Mouse (Mus musculus): ENCODE measurements around the gene Alyref. TPM values are rescaled to one million over a fixed set of nuclear protein-coding genes. Genes with fewer than 3 reads are reported as not detected.

Alyref gene
- polyA plus RNA-seq, 1 experiment from 2014 or later = 352 TPM

GRCm38 (mm10) chr11:120548786-120549167 lies 49.4 kb downstream of the Alyref start:
- Histone ChIP-seq H3K9me3 (replicated peaks; ENCODE audit: control insufficient read depth, low read length) (no peaks in the 10 kb centered on the region), H3K27ac (ENCODE audit: low read depth, low read length) (peak overlapping the region; percentile 74; the same call in 1 of the 2 replicates), H3K4me3 (ENCODE audit: low read depth, low read length) (peak overlapping the region; percentile 99), H3K4me2 (ENCODE audit: low read length) (peak overlapping the region; percentile 94), H3K27me3 (replicated peaks; ENCODE audit: control insufficient read depth, insufficient read depth, low read length) (no peaks in the 10 kb centered on the region), H3K4me1 (ENCODE audit: control insufficient read depth, insufficient read depth, low read length) (peaks cover 13% of the 10 kb centered on the region), H3K36me3 (ENCODE audit: control insufficient read depth, insufficient read depth, low read length) (peaks cover 13% of the 10 kb centered on the region), H3K9ac (ENCODE audit: low read length) (peak overlapping the region; percentile 96)
- ATAC-seq = no peak
- DNase-seq (ENCODE audit: low spot score) = no peak
- WGBS = 26% methylated on average over 7 of the region's 7 CpGs

- Histone ChIP-seq H3K27me3 (replicated peaks; ENCODE audit: control insufficient read depth, insufficient read depth, low read length) (no peaks in the 10 kb centered on the region), H3K9me3 (replicated peaks; ENCODE audit: control insufficient read depth, low read length) (no peaks in the 10 kb centered on the region), H3K9ac (ENCODE audit: low read length) (peak overlapping the region; percentile 96; the same call in 1 of the 2 replicates), H3K4me1 (ENCODE audit: control insufficient read depth, insufficient read depth, low read length) (peaks cover 13% of the 10 kb centered on the region), H3K4me2 (ENCODE audit: low read length) (peak overlapping the region; percentile 94), H3K36me3 (ENCODE audit: control insufficient read depth, insufficient read depth, low read length) (peaks cover 19% of the 10 kb centered on the region), H3K27ac (ENCODE audit: low read depth, low read length) (no peak overlapping the region), H3K4me3 (ENCODE audit: low read depth, low read length) (peak overlapping the region; percentile 99)
- WGBS = 88% methylated on average over 3 of the region's 3 CpGs
- DNase-seq (ENCODE audit: low spot score) = no peak
- ATAC-seq = no peak
Observed at GRCm38 (mm10) chr11:120548214-120548613, 50.0 kb downstream of the Alyref start.

GRCm38 (mm10) chr11:120547469-120547868 lies 50.7 kb downstream of the Alyref start:
- ATAC-seq (no peak), DNase-seq (ENCODE audit: low spot score) (no peak)
- no peak overlapping the region for H3K4me3 ChIP-seq (ENCODE audit: low read depth, low read length)
- no peak overlapping the region for H3K4me2 ChIP-seq (ENCODE audit: low read length)
- H3K36me3 ChIP-seq (ENCODE audit: control insufficient read depth, insufficient read depth, low read length) = peaks cover 26% of the 10 kb centered on the region
- H3K27ac ChIP-seq (ENCODE audit: low read depth, low read length) = no peak overlapping the region
- 78% methylated on average over 2 of the region's 2 CpGs for whole genome bisulfite sequencing
- no peaks in the 10 kb centered on the region for H3K27me3 ChIP-seq (replicated peaks; ENCODE audit: control insufficient read depth, insufficient read depth, low read length)
- H3K9me3 ChIP-seq (replicated peaks; ENCODE audit: control insufficient read depth, low read length) = no peaks in the 10 kb centered on the region
- H3K9ac ChIP-seq (ENCODE audit: low read length) = no peak overlapping the region
- peaks cover 13% of the 10 kb centered on the region for H3K4me1 ChIP-seq (ENCODE audit: control insufficient read depth, insufficient read depth, low read length)

GRCm38 (mm10) chr11:120545964-120546363 lies 52.2 kb downstream of the Alyref start:
- Histone ChIP-seq H3K27me3 (replicated peaks; ENCODE audit: control insufficient read depth, insufficient read depth, low read length) (no peaks in the 10 kb centered on the region), H3K36me3 (ENCODE audit: control insufficient read depth, insufficient read depth, low read length) (peaks cover 37% of the 10 kb centered on the region), H3K9me3 (replicated peaks; ENCODE audit: control insufficient read depth, low read length) (no peaks in the 10 kb centered on the region), H3K4me1 (ENCODE audit: control insufficient read depth, insufficient read depth, low read length) (peaks cover 13% of the 10 kb centered on the region), H3K4me2 (ENCODE audit: low read length) (no peak overlapping the region), H3K4me3 (ENCODE audit: low read depth, low read length) (no peak overlapping the region), H3K27ac (ENCODE audit: low read depth, low read length) (no peak overlapping the region), H3K9ac (ENCODE audit: low read length) (no peak overlapping the region)
- ATAC-seq = no peak
- no peak for DNase-seq (ENCODE audit: low spot score)
- WGBS = 92% methylated on average over 3 of the region's 3 CpGs

GRCm38 (mm10) chr11:120542376-120542775 lies 55.8 kb downstream of the Alyref start:
- DNase-seq (ENCODE audit: low spot score) = no peak
- Histone ChIP-seq H3K4me2 (ENCODE audit: low read length) (no peak overlapping the region), H3K9me3 (replicated peaks; ENCODE audit: control insufficient read depth, low read length) (no peaks in the 10 kb centered on the region), H3K27me3 (replicated peaks; ENCODE audit: control insufficient read depth, insufficient read depth, low read length) (no peaks in the 10 kb centered on the region), H3K4me1 (ENCODE audit: control insufficient read depth, insufficient read depth, low read length) (no peaks in the 10 kb centered on the region; the same call in 1 of the 2 replicates), H3K36me3 (ENCODE audit: control insufficient read depth, insufficient read depth, low read length) (peaks cover 37% of the 10 kb centered on the region), H3K9ac (ENCODE audit: low read length) (no peak overlapping the region), H3K4me3 (ENCODE audit: low read depth, low read length) (no peak overlapping the region), H3K27ac (ENCODE audit: low read depth, low read length) (no peak overlapping the region)
- no peak for ATAC-seq
- 83% methylated on average over 6 of the region's 6 CpGs for WGBS

Small RNAs within 50 kb of the gene (microRNA-seq; reads per million reads assigned to microRNA genes)
- gene Mir6936 = 1.2 reads per million

Other genes starting within 250 kb of the Alyref start
- gene Actg1, start 249.8 kb downstream of the Alyref start, polyA plus RNA-seq (2014; fragmentation: Nextera tagmentation; extraction: Ambion mirVana) = 3,852 and 3,863 TPM in 2 replicates
- gene Fscn2, start 236.8 kb downstream of the Alyref start, polyA plus RNA-seq (2014; fragmentation: Nextera tagmentation; extraction: Ambion mirVana) = 0.75 and 1.4 TPM in 2 replicates
- 51.7 and 71.1 TPM in 2 replicates for gene Faap100, start 219.6 kb downstream of the Alyref start, polyA plus RNA-seq (2014; fragmentation: Nextera tagmentation; extraction: Ambion mirVana)
- gene Nploc4, start 160.7 kb downstream of the Alyref start, polyA plus RNA-seq (2014; fragmentation: Nextera tagmentation; extraction: Ambion mirVana) = 29.9 and 30.8 TPM in 2 replicates
- gene Tspan10, start 155.7 kb downstream of the Alyref start, polyA plus RNA-seq (2014; fragmentation: Nextera tagmentation; extraction: Ambion mirVana) = not detected in 2 replicates
- not detected in 2 replicates for gene Pde6g, start 144.9 kb downstream of the Alyref start, polyA plus RNA-seq (2014; fragmentation: Nextera tagmentation; extraction: Ambion mirVana)
- gene Oxld1, start 140.3 kb downstream of the Alyref start, polyA plus RNA-seq (2014; fragmentation: Nextera tagmentation; extraction: Ambion mirVana) = 11.6 and 15.3 TPM in 2 replicates
- 18.6 and 18.8 TPM in 2 replicates for gene Ccdc137, start 140.2 kb downstream of the Alyref start, polyA plus RNA-seq (2014; fragmentation: Nextera tagmentation; extraction: Ambion mirVana)
- gene Arl16, start 130.8 kb downstream of the Alyref start, polyA plus RNA-seq (2014; fragmentation: Nextera tagmentation; extraction: Ambion mirVana) = 37.4 and 43.9 TPM in 2 replicates
- 143 and 155 TPM in 2 replicates for gene Mrpl12, start 113.8 kb downstream of the Alyref start, polyA plus RNA-seq (2014; fragmentation: Nextera tagmentation; extraction: Ambion mirVana)
- gene Slc25a10, start 106.5 kb downstream of the Alyref start, polyA plus RNA-seq (2014; fragmentation: Nextera tagmentation; extraction: Ambion mirVana) = 29.7 and 31.6 TPM in 2 replicates
- 0.14 TPM in 1 of 2 replicates, not detected in the other for gene Gcgr, start 67.7 kb downstream of the Alyref start, polyA plus RNA-seq (2014; fragmentation: Nextera tagmentation; extraction: Ambion mirVana)
- gene Mcrip1, start 48.6 kb downstream of the Alyref start, polyA plus RNA-seq (2014; fragmentation: Nextera tagmentation; extraction: Ambion mirVana) = 291 and 313 TPM in 2 replicates
- not detected in 2 replicates for gene Ppp1r27, start 47.2 kb downstream of the Alyref start, polyA plus RNA-seq (2014; fragmentation: Nextera tagmentation; extraction: Ambion mirVana)
- 325 and 332 TPM in 2 replicates for gene P4hb, start 25.1 kb downstream of the Alyref start, polyA plus RNA-seq (2014; fragmentation: Nextera tagmentation; extraction: Ambion mirVana)
- gene Arhgdia, start 16.7 kb downstream of the Alyref start, polyA plus RNA-seq (2014; fragmentation: Nextera tagmentation; extraction: Ambion mirVana) = 449 and 481 TPM in 2 replicates
- gene Anapc11, start 56 bp upstream of the Alyref start, polyA plus RNA-seq (2014; fragmentation: Nextera tagmentation; extraction: Ambion mirVana) = 237 and 281 TPM in 2 replicates
- 0.46 and 0.98 TPM in 2 replicates for gene Npb, start 10.1 kb upstream of the Alyref start, polyA plus RNA-seq (2014; fragmentation: Nextera tagmentation; extraction: Ambion mirVana)
- 113 and 134 TPM in 2 replicates for gene Pcyt2, start 19.6 kb upstream of the Alyref start, polyA plus RNA-seq (2014; fragmentation: Nextera tagmentation; extraction: Ambion mirVana)
- gene Sirt7, start 26.9 kb upstream of the Alyref start, polyA plus RNA-seq (2014; fragmentation: Nextera tagmentation; extraction: Ambion mirVana) = 30.4 and 40.8 TPM in 2 replicates
- 20.0 and 23.6 TPM in 2 replicates for gene Mafg, start 35.2 kb upstream of the Alyref start, polyA plus RNA-seq (2014; fragmentation: Nextera tagmentation; extraction: Ambion mirVana)
- 33.6 and 33.9 TPM in 2 replicates for gene Pycr1, start 45.4 kb upstream of the Alyref start, polyA plus RNA-seq (2014; fragmentation: Nextera tagmentation; extraction: Ambion mirVana)
- gene Myadml2, start 49.8 kb upstream of the Alyref start, polyA plus RNA-seq (2014; fragmentation: Nextera tagmentation; extraction: Ambion mirVana) = 0.38 and 0.48 TPM in 2 replicates
- 0.36 and 0.61 TPM in 2 replicates for gene Notum, start 62.8 kb upstream of the Alyref start, polyA plus RNA-seq (2014; fragmentation: Nextera tagmentation; extraction: Ambion mirVana)
- gene Aspscr1, start 74.6 kb upstream of the Alyref start, polyA plus RNA-seq (2014; fragmentation: Nextera tagmentation; extraction: Ambion mirVana) = 129 TPM in 2 replicates
- gene Cenpx, start 115.4 kb upstream of the Alyref start, polyA plus RNA-seq (2014; fragmentation: Nextera tagmentation; extraction: Ambion mirVana) = 108 and 140 TPM in 2 replicates
- gene Lrrc45, start 115.6 kb upstream of the Alyref start, polyA plus RNA-seq (2014; fragmentation: Nextera tagmentation; extraction: Ambion mirVana) = 39.0 and 59.5 TPM in 2 replicates
- gene Rac3, start 123.1 kb upstream of the Alyref start, polyA plus RNA-seq (2014; fragmentation: Nextera tagmentation; extraction: Ambion mirVana) = 110 and 119 TPM in 2 replicates
- gene Dcxr, start 128.9 kb upstream of the Alyref start, polyA plus RNA-seq (2014; fragmentation: Nextera tagmentation; extraction: Ambion mirVana) = 11.2 and 13.7 TPM in 2 replicates
- gene Cbr2, start 133.7 kb upstream of the Alyref start, polyA plus RNA-seq (2014; fragmentation: Nextera tagmentation; extraction: Ambion mirVana) = 0.98 and 1.1 TPM in 2 replicates
- 3.8 and 3.9 TPM in 2 replicates for gene Hmga1b, start 164.4 kb upstream of the Alyref start, polyA plus RNA-seq (2014; fragmentation: Nextera tagmentation; extraction: Ambion mirVana)
- gene Rfng, start 185.8 kb upstream of the Alyref start, polyA plus RNA-seq (2014; fragmentation: Nextera tagmentation; extraction: Ambion mirVana) = 39.4 and 64.8 TPM in 2 replicates
- 348 and 350 TPM in 2 replicates for gene Gps1, start 185.9 kb upstream of the Alyref start, polyA plus RNA-seq (2014; fragmentation: Nextera tagmentation; extraction: Ambion mirVana)
- 53.5 and 58.6 TPM in 2 replicates for gene Dus1l, start 198.0 kb upstream of the Alyref start, polyA plus RNA-seq (2014; fragmentation: Nextera tagmentation; extraction: Ambion mirVana)
- gene Fasn, start 226.2 kb upstream of the Alyref start, polyA plus RNA-seq (2014; fragmentation: Nextera tagmentation; extraction: Ambion mirVana) = 84.2 and 102 TPM in 2 replicates

Measured in forebrain, embryonic 14.5 days (tissue).